Mouse (Mus musculus): ENCODE measurements at regions not wholly inside any gene's neighbourhood (a gene's known extent, or its start where the extent isn't known, plus 50 kb on each side); places are given as distances from the start of the nearest gene placed in this dataset.

DNA sequence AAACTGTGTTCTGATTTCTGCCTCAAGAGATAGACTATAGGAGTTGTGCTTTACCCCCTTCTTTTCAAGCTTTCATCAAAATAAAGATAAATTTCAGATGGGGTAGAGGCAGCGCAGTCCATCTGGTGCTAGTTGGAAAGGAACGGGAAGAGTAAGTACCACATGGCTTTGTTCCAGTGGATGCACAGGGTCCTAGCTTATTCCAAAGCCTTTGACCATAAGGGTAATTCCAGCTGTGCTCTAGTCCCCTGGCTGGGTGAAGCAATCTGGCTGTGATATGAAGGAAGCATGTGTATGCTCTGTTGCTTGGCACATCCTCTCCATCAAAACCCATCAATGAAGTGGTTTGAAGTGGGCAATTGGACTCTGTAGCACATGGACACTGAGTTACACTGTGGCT lies 155.6 kb downstream of the 1190002N15Rik start:
- no peak for DNase-seq (ENCODE audit: low spot score)

DNA sequence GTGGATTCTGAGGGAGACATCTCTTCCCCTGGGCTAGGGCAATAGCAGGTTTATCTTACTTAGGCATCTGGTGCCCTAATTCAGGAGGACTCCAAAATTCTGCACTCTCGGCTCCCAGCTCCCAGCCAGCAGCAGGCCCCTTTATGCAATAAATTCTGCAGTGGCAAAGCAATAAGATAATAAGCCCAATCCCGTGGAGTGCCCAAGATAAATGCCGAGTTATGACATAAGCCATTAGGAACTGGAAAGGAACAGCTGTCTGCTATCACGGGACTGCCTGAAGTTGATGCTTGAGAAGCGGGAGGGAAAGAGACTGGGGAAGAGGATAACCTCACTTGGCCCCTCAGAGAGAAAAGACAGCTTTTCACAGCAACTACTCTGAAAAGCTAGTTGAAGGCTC lies 159.0 kb downstream of the 1190002N15Rik start:
- no peak for DNase-seq (ENCODE audit: low spot score)

DNA sequence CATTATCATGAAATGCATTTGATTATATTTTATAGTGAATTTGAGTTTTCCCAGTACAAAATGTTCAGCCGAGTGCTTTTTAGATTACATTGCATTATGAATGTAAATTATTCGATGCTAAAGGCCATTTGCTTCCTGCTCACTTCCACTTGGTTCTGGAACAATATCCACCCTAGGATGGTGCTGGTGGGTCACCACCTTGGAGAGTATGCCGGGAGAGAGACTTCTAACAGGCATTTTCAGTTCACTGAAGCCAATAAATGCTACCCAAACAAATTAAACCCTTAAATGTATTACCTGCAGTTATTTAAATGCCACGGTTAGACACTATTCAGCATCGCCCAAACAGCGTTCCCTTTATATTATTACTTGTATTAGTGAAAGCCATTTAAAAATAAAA lies 159.6 kb downstream of the 1190002N15Rik start:
- DNase-seq (ENCODE audit: low spot score), result no peak

DNA sequence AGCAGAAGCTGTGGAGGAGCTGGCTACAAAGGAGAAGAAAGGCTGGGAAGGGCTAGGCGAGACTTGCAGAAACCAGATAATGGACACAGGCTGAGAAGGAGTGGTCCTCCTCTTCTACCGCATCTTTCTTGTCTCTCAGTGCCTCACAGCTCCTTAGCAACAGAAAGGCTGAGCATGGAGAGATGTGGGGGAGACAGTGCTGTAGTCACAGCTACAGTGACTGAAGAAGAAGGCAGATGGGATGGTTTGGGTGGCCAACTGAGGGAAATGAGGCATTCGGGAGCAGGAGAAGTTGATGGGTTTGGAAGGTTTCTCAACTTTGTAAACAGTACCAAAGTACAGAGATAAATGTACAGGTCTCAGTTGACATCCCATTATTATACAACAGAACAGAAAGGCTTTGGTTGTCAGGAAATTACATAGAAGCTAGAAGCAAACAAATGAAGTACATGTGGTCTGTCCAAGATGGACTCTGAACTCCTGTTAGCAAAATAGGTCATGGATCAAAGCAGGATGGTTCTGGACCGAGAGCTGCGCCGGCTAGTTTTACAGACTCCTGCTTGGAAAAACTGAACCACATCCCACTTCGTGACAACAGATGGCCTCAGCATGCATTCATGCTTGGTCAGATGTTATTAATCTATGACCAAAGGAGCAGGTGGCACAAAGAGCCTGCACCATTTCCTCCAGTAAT lies 160.4 kb downstream of the 1190002N15Rik start:
- no peak for DNase-seq (ENCODE audit: low spot score)

GRCm38 (mm10) chr9:94370976-94371375 lies 166.9 kb downstream of the 1190002N15Rik start:
- no peak for DNase-seq (ENCODE audit: low spot score)

DNA sequence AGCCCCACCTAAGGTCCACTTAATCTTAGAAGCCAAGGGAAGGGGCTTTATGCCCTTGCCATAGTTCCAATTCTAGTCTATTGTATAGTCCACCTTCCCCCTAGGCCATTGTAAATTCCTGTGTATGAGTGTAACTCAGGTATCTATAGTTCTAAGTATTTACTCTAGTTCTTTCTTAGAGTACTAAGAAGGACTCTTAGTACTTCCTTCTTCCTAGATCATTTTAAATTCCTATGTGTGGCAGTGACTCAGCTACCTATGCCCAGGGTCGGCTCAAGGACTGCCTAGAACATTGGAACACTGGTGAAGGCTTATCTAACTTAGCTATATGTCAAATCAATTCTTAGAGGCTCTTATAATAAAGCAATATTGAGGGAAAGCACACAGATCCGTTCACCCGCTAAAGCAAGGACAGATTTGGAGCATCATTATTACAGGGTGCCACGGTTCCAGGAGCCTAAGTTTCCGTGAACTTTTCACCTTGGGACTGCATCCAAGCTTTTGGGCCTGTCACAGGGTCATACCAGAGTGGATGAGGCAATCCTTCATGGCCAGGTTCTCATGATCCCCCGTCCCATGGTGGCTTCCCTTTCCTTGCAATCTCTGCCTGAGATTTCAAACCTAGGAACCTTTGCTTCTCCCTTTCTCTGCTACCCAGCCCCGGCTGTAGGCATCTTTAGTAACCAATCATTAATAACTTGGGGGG lies 169.5 kb downstream of the 1190002N15Rik start:
- no peak for DNase-seq (ENCODE audit: low spot score)

GRCm38 (mm10) chr9:94361877-94362697 lies 175.8 kb downstream of the 1190002N15Rik start:
- no peak for DNase-seq (ENCODE audit: low spot score)

DNA sequence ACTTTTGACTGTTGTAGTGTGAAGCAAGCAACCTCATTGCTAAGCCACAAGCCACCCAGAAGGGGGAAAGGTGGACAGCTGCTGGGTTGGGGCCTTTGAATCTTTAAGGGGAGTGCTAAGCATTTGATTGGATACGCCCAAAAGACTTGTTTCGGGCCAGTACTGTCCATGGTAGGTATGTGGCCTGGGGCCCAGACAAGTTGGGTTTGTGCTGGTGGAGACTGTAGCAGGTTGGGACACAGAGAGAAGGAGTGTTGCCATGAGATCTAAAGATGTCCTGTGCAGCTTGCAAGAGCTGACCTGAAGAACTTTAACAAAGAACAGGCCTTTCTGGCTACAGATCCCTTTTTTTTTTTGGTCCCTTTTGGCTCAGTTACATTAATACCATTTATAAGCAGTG lies 176.9 kb downstream of the 1190002N15Rik start:
- DNase-seq (ENCODE audit: low spot score), result no peak

GRCm38 (mm10) chr9:94358150-94358549 lies 179.7 kb downstream of the 1190002N15Rik start:
- no peak for DNase-seq (ENCODE audit: low spot score)

DNA sequence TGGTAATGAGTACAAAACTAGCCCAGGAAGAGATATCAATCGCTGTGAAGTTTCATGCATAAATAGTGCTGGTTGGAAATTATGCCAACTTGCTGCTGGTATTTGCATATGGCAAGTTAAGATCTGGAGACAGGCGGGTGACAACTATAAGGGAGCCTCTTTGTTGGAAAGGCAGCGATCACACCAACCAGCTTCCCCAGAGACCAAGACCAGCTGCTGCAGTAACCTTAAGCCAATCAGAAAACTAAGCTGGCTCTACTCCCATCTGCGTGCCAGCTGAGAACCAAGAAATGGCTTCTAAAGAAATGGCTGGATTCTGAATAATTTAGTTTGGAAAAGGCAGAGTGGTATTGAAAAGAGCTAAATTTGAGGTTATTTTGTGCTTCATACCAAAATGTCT lies 195.9 kb downstream of the 1190002N15Rik start:
- no peak for DNase-seq (ENCODE audit: low spot score)

DNA sequence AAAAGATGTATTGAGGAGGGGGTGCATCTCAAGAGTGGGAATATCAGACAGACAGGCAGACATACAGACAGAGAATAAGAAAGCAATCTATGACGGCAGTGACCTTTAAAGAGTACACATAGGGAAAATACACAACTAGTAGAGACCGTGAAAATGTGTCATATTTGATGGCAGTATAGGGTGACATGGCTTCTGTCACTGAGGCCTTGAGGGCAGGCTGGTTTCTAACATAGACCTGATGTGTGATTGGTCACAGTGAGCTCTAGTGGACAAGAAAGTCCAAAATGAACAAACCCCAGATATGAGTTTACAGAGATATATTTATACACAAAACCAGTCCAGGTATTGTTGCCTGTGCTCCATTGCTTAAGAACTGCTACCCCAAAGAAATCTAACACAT lies 196.3 kb downstream of the 1190002N15Rik start:
- DNase-seq (ENCODE audit: low spot score), result no peak

- DNase-seq (ENCODE audit: low spot score), result no peak
Measured at GRCm38 (mm10) chr9:94333450-94333849, 204.4 kb downstream of the 1190002N15Rik start.

DNA sequence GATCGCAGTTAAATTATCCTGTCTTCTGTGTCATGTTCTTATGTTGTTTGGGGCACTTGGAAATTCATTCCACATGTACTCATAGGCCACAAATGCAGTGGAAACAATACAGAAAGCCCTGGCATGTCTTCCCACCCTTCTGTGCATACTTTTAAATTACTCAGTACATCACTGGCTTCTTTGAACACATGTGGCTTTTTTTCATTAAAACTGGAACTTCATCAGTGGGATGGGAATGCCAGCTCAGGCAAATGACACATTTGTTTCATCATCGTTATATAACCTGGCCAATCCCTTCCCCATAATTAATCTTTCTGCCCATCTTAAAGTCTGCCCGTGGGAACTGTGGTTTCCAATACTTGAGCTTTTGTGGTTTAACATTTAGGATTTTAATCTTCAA lies 214.9 kb downstream of the 1190002N15Rik start:
- no peak for DNase-seq (ENCODE audit: low spot score)

DNA sequence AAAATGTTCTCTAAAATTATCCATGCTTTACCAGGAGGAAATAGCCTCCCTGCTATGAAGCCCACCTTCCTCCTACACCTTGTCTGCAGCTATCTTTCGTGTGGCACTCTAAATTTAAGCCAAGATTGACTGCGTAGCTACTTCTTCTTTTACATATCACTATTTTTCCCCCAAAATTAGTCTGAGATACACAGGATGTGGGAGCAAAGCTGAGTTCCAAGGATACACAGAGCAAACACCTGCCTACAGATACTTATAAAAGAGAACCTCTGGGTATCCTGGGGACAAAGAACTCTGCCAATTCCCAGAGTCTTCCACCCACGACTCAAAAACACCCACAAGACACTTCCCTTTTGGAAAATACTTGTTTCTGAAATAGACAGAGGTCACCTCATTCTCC lies 235.3 kb downstream of the 1190002N15Rik start:
- DNase-seq (ENCODE audit: low spot score), result no peak

DNA sequence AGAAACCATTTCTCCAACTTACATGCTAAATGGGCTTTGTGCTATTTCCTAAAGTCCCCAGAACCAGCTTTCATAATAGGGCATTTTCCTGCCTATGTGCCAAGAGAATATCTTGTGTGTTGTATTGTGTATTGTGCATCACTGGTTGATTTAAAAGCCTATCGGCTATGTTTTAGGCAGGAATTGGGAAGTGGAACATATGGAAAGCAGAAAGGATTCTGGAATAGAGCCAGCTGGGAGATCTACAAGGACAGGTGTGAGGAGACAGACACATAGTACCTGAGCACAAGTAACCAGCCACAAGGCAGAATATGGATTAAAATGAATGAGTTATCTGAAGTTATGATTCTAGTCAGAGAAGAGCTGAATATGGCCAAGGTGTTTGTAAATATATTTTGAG lies 236.0 kb downstream of the 1190002N15Rik start:
- DNase-seq (ENCODE audit: low spot score), result no peak

DNA sequence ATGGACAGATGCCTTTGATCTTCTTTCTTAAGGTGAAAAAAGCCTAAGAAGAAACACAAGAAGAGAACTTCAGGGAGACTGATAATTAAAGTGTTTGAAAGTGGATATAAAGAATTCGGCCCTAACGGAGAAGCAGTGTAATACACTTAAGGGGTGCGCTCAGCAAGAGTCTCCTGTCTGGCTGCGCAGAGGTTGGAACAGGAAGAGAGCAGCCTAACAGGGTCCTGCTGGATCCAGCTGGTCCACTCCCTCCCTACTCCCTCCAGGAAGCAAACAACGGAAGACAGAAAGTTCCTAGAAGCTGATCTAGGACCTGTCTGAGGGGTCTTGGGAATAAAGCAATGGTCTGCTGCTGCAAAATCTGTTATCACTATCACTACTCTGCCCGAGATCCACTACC lies 242.4 kb downstream of the 1190002N15Rik start:
- no peak for DNase-seq (ENCODE audit: low spot score)

- DNase-seq (ENCODE audit: low spot score), result no peak
Measured at GRCm38 (mm10) chr9:94292147-94292546, 245.7 kb downstream of the 1190002N15Rik start.

GRCm38 (mm10) chr9:94289546-94289945 lies 248.3 kb downstream of the 1190002N15Rik start:
- DNase-seq (ENCODE audit: low spot score), result no peak

DNA sequence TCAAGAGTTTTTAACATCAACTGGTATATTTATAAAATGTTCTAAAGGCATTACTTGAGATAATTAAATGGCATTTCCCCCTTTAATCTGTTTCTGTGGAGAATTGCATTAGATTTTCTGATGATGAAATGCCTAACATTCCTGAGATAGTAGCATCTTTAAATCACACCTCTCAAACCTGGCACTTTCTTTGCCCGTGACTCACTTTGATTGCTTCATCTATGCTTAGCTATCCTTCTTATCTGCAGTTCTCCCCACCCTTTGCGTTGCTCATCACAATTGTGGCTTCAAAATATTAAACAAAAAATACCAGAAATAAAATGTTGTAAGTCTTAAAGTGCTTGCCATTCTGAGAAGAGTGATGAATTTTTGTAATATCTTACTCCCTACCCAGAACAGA lies 250.3 kb downstream of the 1190002N15Rik start:
- DNase-seq (ENCODE audit: low spot score), result no peak

DNA sequence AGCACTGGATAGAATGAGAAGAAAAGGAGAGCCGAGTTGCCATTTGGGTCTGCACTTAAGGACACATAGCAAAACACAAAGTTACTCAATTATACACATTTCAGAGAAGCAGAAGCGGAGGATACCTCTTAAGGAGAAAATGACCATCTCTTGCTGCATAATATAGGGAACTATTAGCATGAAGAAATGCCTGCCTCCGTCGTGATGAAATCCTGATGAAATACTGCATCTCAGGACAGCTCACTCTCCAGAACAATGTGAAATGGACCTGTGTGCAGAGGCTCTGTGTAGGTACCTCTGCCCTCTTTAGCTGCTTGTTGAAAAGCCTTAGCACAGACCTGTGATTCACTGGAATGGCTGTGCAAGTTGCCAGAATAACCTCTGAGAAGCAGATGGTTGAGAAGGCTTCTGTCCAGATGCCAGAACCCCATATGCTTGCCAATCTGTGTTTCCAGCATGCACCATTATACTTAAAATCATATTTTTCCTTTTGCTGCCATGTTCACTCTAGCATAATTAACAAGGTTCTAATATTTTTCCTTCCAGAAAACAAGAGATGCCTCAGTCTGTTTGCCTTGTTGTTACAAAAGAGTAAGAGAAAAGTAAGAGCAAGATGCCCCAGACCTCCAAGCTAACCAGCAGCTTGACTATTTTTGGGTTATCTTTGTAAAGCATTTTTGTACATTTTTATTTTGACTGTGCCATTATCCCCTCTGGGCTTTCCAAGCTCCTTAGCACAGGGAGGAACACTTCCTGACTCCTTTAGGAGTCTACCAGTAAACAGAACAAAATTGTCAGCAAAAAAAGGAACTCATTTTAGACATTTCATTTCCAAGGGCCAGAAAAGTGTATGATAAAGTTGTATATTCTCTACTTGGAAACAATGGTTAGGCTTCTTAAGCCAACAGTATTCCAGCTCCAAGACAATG lies 259.0 kb downstream of the 1190002N15Rik start:
- no peak for DNase-seq (ENCODE audit: low spot score)

DNA sequence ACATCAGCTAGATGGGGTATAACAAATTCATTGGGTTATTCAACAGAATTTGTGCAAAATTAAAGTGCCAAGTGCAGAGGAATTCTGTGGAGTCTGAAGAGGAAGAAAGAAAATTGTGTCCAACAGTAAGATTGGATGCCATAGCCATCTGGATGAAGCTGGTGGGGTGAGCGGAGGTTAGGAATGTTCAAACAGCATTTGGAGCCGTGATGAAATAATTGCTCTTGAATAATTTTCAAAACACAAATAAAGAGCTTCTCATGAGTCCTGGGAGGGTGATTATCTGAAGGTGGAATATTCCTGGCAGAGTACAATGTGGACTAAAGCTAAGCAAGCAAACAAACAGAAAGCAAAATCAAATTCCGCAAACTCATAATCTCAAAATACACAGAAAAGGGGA lies 260.8 kb downstream of the 1190002N15Rik start:
- no peak for DNase-seq (ENCODE audit: low spot score)

DNA sequence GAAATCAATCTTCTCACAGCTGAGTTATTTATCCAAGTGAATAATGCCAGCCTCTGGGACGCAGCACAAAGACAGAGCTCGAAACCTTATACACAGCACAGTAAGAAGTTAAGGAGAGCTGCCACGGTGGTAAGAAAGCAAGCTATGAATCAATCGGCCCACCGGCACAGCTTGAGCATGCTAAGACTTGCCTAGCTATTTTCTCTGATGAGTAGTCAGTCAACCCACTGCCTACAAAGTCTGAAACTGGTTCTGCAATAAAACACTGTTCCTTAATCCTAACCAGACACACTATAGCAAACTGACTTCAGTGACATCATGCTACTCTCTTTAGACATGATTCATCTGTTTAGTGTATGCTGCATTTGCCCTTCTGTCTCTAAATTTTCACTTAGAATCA lies 268.7 kb downstream of the 1190002N15Rik start:
- no peak for DNase-seq (ENCODE audit: low spot score)

Data from c-Kit-positive CD71-positive TER-119-positive erythroid progenitor cells, embryonic 14.5 days (primary cell).